Mouse (Mus musculus) spleen, postnatal 0 days (tissue): ENCODE results near the gene Mthfd1l. TPM values are rescaled to one million over a fixed set of nuclear protein-coding genes. Genes with fewer than 3 reads are reported as not detected.

Source experiments
- polyA plus RNA-seq: library from polyadenylated mRNA; unstranded; fragments of >200 nt; fragmentation: Nextera tagmentation; extraction: Ambion mirVana; gene quantifications from 2 replicates; pipeline ENCODE4 v1.2.1, GENCODE M21; 2015

The Mthfd1l gene
- polyA plus RNA-seq = 22.1 and 24.0 TPM in 2 replicates

GRCm38 (mm10) chr10:3972981-3973588 lies at the start of gene Mthfd1l:
Gene Mthfd1l (plus strand): TSS chr10:3973118.

Other genes starting within 250 kb of the Mthfd1l start
- gene Plekhg1, start 232.8 kb upstream of the Mthfd1l start, polyA plus RNA-seq = 6.1 and 8.3 TPM in 2 replicates